Mouse (Mus musculus) spleen, postnatal 4 days (tissue): ENCODE measurements around the gene Fnip1.
A peak's percentile ranks its signal among the peaks of the same experiment; 100 is the strongest.

Experiments used
- DNase-seq, 2 experiments: peaks; one replicate each; pipeline ENCODE4 v3.0.0; 2022; ENCODE audit warnings: low spot score in 2 of 2

The Fnip1 gene

GRCm38 (mm10) chr11:54458168-54458567 lies 20.2 kb downstream of the Fnip1 start:
- no peak for DNase-seq

DNA sequence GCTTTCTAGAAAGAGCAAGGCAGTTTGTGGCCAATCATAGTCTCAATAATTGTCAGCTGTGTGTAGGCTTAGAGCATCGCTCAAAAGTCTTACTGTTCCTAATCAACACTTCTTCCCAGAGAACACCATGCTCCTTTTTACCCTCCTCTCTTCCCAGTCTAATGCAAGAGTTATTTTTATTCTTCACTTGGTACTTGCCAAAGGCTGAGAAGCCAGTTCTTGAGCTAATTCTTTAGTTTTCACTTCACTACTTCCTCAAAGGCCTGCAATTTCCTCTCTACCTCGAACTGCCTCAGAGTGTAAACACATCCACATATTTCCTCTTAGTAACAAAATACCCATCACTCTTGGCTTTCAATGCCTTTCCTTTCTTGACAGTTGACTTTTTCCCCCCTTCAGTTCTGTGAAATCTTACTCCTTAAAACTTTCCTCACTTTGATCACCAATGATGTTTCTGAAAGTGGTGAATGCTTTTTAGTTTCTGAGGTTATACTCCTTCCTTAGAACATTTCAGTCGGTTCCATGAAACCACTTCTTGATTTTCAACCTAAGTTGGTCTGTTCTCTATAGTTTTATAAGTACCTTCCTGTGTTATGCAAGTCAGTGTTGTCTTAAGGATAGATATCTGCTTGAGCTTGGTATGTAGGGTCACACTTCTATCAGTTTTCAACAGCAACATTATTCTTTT lies 26.7 kb downstream of the Fnip1 start:
- DNase-seq, result no peak

DNA sequence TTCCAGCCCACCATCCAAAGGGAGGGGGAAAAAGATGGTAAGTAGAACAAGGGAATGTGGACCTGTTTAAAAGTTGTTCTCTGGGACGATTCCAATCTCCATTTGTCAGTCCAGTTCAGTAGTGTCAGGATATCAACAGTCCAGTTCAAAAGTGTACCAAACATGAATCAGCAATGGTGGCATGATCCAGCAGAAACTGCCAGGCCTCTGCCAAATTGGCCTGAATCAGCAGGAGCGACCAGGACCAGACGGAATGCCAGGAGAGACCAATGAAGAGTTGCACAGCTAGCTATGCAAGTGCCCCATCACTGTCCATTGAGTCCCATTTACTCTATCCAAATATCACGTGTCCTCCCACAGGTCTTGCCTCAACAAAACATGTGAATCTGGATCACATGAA lies 34.2 kb downstream of the Fnip1 start:
- DNase-seq, result no peak

DNA sequence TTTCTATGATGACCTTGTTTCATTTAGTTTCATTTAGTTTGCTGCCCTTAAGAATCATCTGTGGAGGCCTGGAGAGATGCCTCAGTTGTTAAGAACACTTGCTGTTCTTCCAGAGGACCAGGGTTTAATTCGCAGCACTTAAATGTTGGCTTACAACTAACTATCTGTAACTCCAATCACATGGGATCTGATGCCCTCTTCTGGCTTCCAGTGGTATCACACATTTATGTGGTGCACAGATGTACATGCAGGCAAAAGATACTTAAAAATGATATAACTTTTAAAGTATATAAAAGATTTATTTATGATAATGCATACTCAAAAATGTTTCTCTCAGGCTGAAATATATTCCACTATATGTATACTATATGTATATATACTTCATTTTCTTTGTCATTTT lies 40.4 kb downstream of the Fnip1 start:
- DNase-seq, result no peak

GRCm38 (mm10) chr11:54486041-54486440 lies 48.0 kb downstream of the Fnip1 start:
- no peak for DNase-seq

- DNase-seq, result no peak
Measured at GRCm38 (mm10) chr11:54491946-54492558, 54.1 kb downstream of the Fnip1 start.

DNA sequence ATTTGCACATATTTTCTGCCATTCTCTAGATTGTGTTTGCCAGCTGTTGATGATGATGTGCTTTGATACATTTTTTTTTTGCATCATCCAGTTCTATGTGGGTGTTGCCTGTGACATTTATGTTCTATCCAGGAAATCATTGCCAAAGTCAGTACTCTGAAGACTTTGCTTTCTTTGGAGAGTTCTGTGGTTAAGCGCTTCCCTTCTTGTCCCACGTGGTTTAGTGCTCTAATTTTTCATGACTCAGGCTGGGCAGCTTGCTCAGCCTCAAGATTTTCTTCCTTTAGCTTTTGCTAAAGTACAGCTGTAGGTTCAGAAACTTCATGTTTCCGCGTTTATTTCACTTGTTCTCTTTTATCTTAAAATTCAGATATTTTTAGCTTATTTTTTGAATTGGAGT lies 54.6 kb downstream of the Fnip1 start:
- DNase-seq, result no peak

GRCm38 (mm10) chr11:54499838-54500237 lies 61.8 kb downstream of the Fnip1 start:
- no peak for DNase-seq

GRCm38 (mm10) chr11:54502546-54503245 lies 64.7 kb downstream of the Fnip1 start:
- DNase-seq, result no peak

GRCm38 (mm10) chr11:54513584-54513983 lies 75.6 kb downstream of the Fnip1 start:
- no peak for DNase-seq

- no peak for DNase-seq
Measured at GRCm38 (mm10) chr11:54521927-54522528, 84.0 kb downstream of the Fnip1 start.

GRCm38 (mm10) chr11:54522529-54523430 lies 84.8 kb downstream of the Fnip1 start, which contains the start of gene Rapgef6:
Gene Rapgef6 (plus strand): TSS chr11:54522847.
- DNase-seq, result peak; percentile 99

GRCm38 (mm10) chr11:54523431-54524001 lies 85.5 kb downstream of the Fnip1 start:
- no peak for DNase-seq

- no peak for DNase-seq
Measured at GRCm38 (mm10) chr11:54528002-54528401, 90.0 kb downstream of the Fnip1 start.

DNA sequence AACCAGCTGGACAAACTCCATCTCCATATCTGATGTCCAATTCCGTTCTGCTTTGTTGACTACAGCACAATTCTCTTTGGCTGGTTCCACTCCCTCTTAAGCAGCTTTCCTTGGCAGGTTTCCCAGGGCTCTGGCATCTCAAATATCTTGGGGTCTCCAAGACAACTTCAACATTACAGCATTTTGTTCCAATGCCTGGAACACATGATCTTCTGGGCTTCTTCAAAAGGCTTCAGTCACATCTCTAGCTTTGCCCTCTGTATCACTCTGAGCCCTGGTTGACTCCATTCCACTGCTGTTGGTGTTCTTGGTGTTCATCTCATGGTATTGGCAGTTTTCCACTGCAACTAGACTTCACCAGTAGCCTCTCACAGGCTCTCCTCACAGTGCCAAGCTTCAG lies 92.4 kb downstream of the Fnip1 start:
- no peak for DNase-seq

DNA sequence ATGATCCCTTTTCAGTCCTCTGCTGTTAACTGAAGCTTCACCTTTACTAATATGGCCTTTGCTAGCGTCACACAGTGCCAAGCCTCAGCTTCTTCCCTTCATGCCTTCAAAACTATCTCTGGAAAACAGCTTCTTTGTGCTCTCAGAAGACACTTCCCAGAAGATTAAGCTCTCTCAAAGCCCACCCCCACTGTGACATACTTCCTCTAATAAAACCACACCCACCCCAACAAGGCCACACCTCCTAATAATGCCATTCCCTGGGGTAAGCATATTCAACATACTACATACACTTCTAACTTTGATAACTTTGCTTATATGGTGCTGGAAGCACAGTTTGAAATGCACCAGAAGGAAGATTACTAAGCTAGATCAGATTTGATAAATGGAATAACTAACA lies 92.9 kb downstream of the Fnip1 start:
- DNase-seq, result no peak

GRCm38 (mm10) chr11:54533834-54534233 lies 95.8 kb downstream of the Fnip1 start:
- DNase-seq, result no peak

- DNase-seq, result peak; percentile 80 to 94
Measured at GRCm38 (mm10) chr11:54534871-54535270, 96.9 kb downstream of the Fnip1 start.

DNA sequence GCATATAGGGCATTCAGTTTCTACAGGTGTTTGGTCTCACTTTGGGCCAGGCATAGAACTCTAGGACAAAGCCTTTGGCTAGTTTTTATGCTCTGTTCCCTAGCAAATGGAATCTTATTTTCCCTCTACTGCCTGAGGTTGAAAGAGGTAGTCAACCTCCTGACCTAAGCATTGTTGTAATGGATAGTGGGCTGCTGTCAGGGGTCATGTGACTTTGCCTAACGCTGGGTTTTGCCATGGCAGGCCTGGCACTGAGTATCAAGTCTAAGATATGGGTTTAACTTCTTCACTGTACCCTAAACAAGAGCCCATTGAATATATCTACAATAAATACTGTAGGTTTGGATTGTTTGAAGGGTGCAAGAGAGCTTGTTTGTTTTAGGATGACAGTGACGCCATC lies 101.0 kb downstream of the Fnip1 start:
- no peak for DNase-seq

GRCm38 (mm10) chr11:54539486-54539885 lies 101.5 kb downstream of the Fnip1 start:
- no peak for DNase-seq

DNA sequence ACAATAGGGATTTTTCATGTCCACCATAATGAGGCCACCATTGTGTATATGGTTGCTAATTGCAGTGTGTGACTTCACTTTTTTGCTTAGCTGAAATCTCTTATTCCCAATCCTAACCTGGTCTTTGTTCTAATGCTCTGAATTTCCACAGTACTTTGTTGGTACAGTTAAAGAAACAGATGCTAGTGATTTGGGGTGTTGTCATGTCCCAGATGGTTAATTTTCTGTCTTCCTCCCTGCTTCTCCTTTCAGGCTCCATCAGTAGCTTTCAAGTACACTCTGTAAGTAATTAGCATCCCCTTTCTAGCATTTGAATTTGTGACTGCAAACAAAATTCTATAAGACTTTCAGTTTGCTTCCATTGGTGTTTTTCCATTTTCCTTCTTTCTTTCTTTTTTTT lies 102.3 kb downstream of the Fnip1 start:
- DNase-seq, result no peak
